Mouse (Mus musculus) limb, embryonic 11.5 days (tissue): ENCODE measurements around the gene Il1rl2. TPM values are rescaled to one million over a fixed set of nuclear protein-coding genes. Genes with fewer than 3 reads are reported as not detected.
"Not testable (repeated sequence)": the region's sequence is repeated elsewhere in the genome, so short reads cannot be mapped to it uniquely, and the experiment has no call there.

Experiments used
- ATAC-seq: fragments of 200-750 bp; cut with Nextera tagmentation; 2 replicates; pipeline ENCODE4 v1.8.0; 2017; ENCODE audit warnings: low read depth; ENCODE audit not compliant: insufficient number of reproducible peaks, low FRiP score, low TSS enrichment
- DNase-seq: peaks from one replicate; pipeline ENCODE4 v3.0.0-alpha.2; 2015; ENCODE audit warnings: low spot score
- H3K27ac ChIP-seq: fragments of 300-500 bp; sonication (generic); replicated peaks from 2 replicates; pipeline ENCODE4 v1.5.1; 2014; ENCODE audit warnings: low read depth, mild to moderate bottlenecking, low read length
- H3K27me3 ChIP-seq: fragments of 300-500 bp; sonication (generic); 2 replicates; pipeline ENCODE4 v1.6.1; 2014; ENCODE audit warnings: mild to moderate bottlenecking, low read length, mixed read lengths; ENCODE audit not compliant: control insufficient read depth, insufficient read depth
- H3K36me3 ChIP-seq: fragments of 300-500 bp; sonication (generic); 2 replicates; pipeline ENCODE4 v1.6.1; 2014; ENCODE audit warnings: mild to moderate bottlenecking, low read length, moderate library complexity, mixed read lengths; ENCODE audit not compliant: control insufficient read depth, insufficient read depth
- H3K4me1 ChIP-seq: fragments of 300-500 bp; sonication (generic); 2 replicates; pipeline ENCODE4 v1.6.1; 2014; ENCODE audit warnings: low read length, mixed read lengths; ENCODE audit not compliant: control insufficient read depth, insufficient read depth
- H3K4me2 ChIP-seq: fragments of 300-500 bp; sonication (generic); 2 replicates; pipeline ENCODE4 v1.6.1; 2014; ENCODE audit warnings: low read depth, mild to moderate bottlenecking, moderate library complexity; ENCODE audit not compliant: severe bottlenecking
- H3K4me3 ChIP-seq: fragments of 300-500 bp; sonication (generic); 2 replicates; pipeline ENCODE4 v1.5.1; 2014; ENCODE audit warnings: low read depth, low read length
- H3K9ac ChIP-seq: fragments of 300-500 bp; sonication (generic); 2 replicates; pipeline ENCODE4 v1.6.1; 2014; ENCODE audit warnings: mild to moderate bottlenecking, low read length
- H3K9me3 ChIP-seq: fragments of 300-500 bp; sonication (generic); 2 replicates; pipeline ENCODE4 v1.6.1; 2016; ENCODE audit warnings: low read length; ENCODE audit not compliant: control insufficient read depth
- WGBS: fragments of 180-500 bp; shearing (Covaris S2); extraction: QIAGEN DNeasy Blood & Tissue Kit; methylation state at CpG from one replicate; pipeline ENCODE4 v1.1.7; 2014; 5-methylcytosine and 5-hydroxymethylcytosine counted together
- polyA plus RNA-seq: library from polyadenylated mRNA; unstranded; fragments of >200 nt; fragmentation: Nextera tagmentation; extraction: Ambion mirVana; gene quantifications from 2 replicates; pipeline ENCODE4 v1.2.1, GENCODE M21; 2014

Il1rl2 gene
- polyA plus RNA-seq, 1 experiment from 2014 or later = 0.88 TPM

DNA sequence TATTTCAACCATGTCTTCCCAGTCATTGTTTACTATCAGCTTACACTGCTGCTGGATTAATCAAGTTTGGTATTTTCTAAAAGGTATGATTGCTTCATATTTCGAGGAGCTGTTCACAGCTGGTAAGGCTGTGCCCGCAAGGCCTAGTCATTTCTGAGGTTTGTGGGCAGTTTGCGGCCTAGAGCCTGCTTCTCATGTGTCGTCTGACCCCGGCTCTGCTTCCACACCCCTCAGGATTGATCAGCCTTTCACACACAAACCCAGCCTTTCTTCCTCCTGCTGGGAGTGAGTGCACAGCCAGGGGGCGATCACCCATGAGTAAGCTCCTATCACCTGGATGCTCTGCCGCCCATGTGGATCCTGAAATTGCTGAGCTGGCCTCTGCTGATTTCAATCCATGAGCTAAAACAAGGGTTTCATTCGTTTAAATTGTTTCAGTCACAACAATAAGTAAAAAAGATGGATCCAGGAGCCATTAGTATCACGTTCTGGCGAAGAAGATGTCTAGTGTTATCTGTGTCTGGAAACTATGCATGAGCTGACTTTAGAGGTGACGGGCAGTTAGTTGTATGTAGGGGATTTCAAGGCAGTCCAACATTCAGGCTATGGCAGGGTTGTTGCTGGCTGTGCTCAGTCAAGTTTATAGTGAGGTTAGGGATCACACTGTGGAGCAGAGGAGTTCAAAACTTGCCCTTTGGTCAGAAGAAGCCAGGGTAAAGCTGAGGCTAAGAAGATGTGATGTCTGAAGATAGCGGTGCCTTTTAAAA, 33.7 kb upstream of the Il1rl2 start:
- H3K9ac ChIP-seq = no peak overlapping the region
- H3K4me3 ChIP-seq = no peak overlapping the region
- DNase-seq (no peak), ATAC-seq (no peak)
- H3K27ac ChIP-seq = no peak overlapping the region
- WGBS = 75% methylated on average over 12 of the region's 12 CpGs
- H3K27me3 ChIP-seq = no peaks in the 10 kb centered on the region
- H3K4me2 ChIP-seq = no peak overlapping the region
- H3K4me1 ChIP-seq = no peaks in the 10 kb centered on the region
- H3K36me3 ChIP-seq = no peaks in the 10 kb centered on the region
- no peaks in the 10 kb centered on the region for H3K9me3 ChIP-seq

DNA sequence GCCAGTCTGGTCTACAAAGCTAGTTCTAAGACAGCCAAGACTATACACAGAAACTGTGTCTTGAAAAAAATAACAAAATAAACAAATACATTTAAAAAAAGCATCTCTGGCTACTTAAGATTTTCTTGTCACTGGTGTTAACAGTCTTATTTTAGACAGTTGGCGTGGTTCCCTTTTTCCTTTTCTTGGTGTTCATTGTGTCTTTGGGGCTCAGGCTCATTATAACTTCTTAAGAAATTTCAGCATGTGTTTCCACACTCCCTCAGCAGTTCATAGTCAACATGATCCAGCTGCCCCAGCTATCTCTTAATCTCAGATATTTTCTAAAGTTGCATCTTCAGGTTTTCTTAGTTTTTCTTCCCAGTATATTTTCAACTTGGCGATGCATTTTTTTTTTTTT, 32.2 kb upstream of the Il1rl2 start:
- WGBS = 97% methylated on average over 2 of the region's 2 CpGs
- H3K27me3 ChIP-seq = no peaks in the 10 kb centered on the region
- no peaks in the 10 kb centered on the region for H3K36me3 ChIP-seq
- H3K27ac ChIP-seq = no peak overlapping the region
- no peaks in the 10 kb centered on the region for H3K9me3 ChIP-seq
- H3K4me2 ChIP-seq = no peak overlapping the region
- no peaks in the 10 kb centered on the region for H3K4me1 ChIP-seq
- H3K4me3 ChIP-seq = no peak overlapping the region
- DNase-seq (no peak), ATAC-seq (no peak)
- H3K9ac ChIP-seq = no peak overlapping the region

DNA sequence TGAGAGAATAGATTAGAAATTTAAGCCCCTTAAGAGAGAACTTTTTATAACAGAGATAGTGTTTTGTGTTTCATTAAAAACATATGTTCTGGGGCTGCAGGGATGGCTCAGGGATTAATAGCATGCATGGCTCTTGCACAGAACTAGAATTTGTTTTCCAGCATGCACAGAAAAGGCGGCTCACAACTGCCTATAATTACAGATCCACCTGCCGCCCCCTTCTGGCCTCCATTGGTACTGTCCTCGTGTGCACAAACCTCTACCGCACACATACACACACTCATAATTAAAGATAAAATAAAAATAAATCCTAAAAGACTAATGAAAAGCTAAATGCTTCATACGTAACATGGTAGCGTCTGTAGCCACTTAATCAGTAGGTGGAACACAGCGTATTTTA, 30.5 kb upstream of the Il1rl2 start:
- DNase-seq = no peak
- WGBS = 89% methylated on average over 7 of the region's 7 CpGs
- Histone ChIP-seq H3K9ac (no peak overlapping the region), H3K36me3 (no peaks in the 10 kb centered on the region), H3K4me1 (no peaks in the 10 kb centered on the region), H3K27ac (no peak overlapping the region), H3K9me3 (no peaks in the 10 kb centered on the region), H3K27me3 (no peaks in the 10 kb centered on the region), H3K4me2 (no peak overlapping the region), H3K4me3 (no peak overlapping the region)
- no peak for ATAC-seq

DNA sequence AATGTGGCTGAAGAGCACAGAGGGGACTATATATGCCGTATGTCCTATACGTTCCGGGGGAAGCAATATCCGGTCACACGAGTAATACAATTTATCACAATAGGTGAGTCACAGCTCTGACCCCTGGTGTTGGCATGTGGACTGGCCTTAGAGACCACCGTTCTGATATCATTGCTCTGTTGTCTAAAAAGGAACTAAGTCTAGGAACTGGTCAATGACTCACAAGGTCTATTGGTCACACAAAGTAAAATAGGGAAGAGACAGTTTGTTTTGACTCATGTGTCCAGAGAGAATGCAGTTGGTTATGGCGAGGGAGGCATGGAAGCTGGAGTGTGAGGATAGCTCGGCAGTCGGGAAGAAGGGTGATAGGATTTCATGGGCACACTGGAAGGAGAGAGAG, 29.6 kb upstream of the Il1rl2 start:
- no peaks in the 10 kb centered on the region for H3K4me1 ChIP-seq
- no peak overlapping the region for H3K27ac ChIP-seq
- no peaks in the 10 kb centered on the region for H3K9me3 ChIP-seq
- no peak overlapping the region for H3K4me3 ChIP-seq
- WGBS = 92% methylated on average over 9 of the region's 9 CpGs
- ATAC-seq = no peak
- H3K9ac ChIP-seq = no peak overlapping the region
- no peaks in the 10 kb centered on the region for H3K27me3 ChIP-seq
- no peak for DNase-seq
- H3K36me3 ChIP-seq = no peaks in the 10 kb centered on the region
- no peak overlapping the region for H3K4me2 ChIP-seq

DNA sequence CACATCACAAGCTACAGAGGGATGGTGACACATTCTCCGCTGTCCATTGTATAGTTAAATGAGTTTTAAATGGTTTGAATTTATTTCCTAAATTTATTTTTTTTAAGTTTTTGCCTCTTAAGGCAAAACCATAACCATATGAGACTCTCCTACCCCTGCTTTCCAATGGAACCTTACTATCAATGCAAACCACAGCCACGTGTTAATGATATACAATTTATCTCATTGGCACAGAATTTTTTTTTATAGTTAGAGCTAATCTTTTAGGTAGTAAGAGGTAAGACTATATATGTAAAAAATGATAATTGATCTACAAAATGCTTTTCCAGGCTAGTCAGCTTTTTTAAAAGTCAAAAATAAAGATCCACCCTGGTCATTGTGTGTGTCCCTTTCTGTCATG, 26.4 kb upstream of the Il1rl2 start:
- Histone ChIP-seq H3K9me3 (no peaks in the 10 kb centered on the region), H3K9ac (no peak overlapping the region), H3K4me2 (no peak overlapping the region), H3K4me3 (no peak overlapping the region), H3K36me3 (no peaks in the 10 kb centered on the region), H3K4me1 (no peaks in the 10 kb centered on the region), H3K27me3 (no peaks in the 10 kb centered on the region), H3K27ac (no peak overlapping the region)
- DNase-seq = no peak
- WGBS = 84% methylated on average over 2 of the region's 2 CpGs
- ATAC-seq = no peak

DNA sequence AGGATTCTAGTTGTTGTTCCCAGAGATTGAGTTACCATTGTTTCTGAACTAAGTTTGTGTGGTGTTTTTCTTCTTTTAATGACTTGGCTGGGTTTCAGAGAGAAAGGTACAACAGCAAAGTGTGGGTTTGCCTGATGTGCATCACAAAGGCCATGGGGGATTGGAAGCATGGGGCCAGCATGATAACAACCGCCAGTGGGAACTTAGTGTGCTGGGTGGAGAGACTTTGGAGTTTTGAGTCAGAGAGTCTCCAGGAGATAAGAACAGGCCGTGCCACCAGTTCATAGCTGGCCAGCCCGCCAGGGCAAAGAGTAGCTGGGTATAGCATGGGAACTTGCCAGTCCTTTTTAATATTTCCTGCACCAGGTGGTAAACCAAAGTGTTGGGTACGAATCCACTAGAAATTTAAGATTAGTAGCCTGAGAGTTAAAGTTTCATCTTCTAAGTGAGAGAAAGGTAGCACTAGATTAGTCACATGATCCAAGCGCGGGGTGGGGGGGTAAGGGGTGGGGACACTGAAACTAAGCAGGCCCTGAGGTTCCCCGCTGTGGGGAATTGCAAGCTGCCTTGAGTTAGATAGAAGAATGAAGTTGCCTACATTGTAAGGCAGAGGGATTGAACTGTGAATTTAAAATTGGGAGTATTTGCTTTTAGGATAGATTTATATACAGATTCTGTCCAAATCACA, 21.1 kb upstream of the Il1rl2 start:
- Histone ChIP-seq H3K9me3 (no peaks in the 10 kb centered on the region), H3K4me1 (no peaks in the 10 kb centered on the region), H3K27ac (no peak overlapping the region), H3K9ac (no peak overlapping the region), H3K4me2 (no peak overlapping the region), H3K4me3 (no peak overlapping the region), H3K36me3 (no peaks in the 10 kb centered on the region), H3K27me3 (no peaks in the 10 kb centered on the region)
- ATAC-seq (no peak), DNase-seq (no peak)
- 65% methylated on average over 7 of the region's 7 CpGs for WGBS

DNA sequence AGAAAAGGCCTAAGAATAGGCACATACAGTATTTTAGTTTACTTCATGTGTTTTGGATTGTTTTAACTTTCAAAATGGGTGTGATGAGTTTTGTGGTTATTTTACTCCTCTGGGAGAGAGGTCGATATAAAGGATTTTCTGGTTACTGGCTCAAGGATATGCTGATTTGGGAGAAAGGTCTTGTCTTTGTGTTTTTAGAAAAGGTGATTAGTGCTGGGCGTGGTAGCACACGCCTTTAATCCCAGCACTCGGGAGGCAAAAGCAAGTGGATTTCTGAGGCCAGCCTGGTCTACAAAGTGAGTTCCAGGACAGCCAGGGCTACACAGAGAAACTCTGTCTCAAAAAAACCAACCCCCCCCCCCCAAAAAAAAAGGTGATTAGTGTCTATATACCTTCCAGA, 20.1 kb upstream of the Il1rl2 start:
- ATAC-seq, H3K27ac ChIP-seq, H3K9ac ChIP-seq, H3K27me3 ChIP-seq, H3K4me3 ChIP-seq, H3K9me3 ChIP-seq, H3K4me1 ChIP-seq, H3K4me2 ChIP-seq, DNase-seq, H3K36me3 ChIP-seq: not testable (repeated sequence)
- whole genome bisulfite sequencing = 78% methylated on average over 4 of the region's 4 CpGs

DNA sequence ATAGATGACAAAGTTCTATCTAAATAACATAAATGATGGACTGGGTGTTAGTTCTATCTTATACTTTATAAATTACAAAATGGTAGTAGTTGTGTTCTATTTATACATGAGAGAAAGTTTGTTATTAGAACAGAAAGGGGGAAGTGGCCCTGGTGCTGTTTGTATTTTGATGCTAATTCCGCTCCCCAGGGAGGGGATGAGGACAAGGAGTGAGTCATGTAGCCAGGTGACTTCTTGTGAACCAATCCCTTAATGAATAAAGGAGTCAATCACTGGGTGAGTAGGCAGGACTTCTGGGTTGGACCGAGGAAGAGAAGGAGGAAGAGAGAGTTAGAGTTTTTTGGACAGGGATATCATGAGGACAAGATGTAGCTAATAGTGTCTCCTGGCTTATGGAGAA, 18.3 kb upstream of the Il1rl2 start:
- H3K4me3 ChIP-seq = no peak overlapping the region
- WGBS = 81% methylated on average over 2 of the region's 2 CpGs

More for the DNA sequence above, 18.3 kb upstream of the Il1rl2 start:
- no peak for ATAC-seq
- no peak overlapping the region for H3K9ac ChIP-seq
- no peak overlapping the region for H3K4me2 ChIP-seq
- no peaks in the 10 kb centered on the region for H3K9me3 ChIP-seq
- no peak overlapping the region for H3K27ac ChIP-seq
- DNase-seq = no peak
- H3K36me3 ChIP-seq = no peaks in the 10 kb centered on the region
- no peaks in the 10 kb centered on the region for H3K4me1 ChIP-seq
- H3K27me3 ChIP-seq = no peaks in the 10 kb centered on the region
